Mouse (Mus musculus): ENCODE data around the gene Dlgap4.

- no peak for TF ChIP-seq CTCF (IDR thresholded peaks at IDR 0.05; ENCODE audit: extremely low read depth, insufficient read depth, low read length)
- no peak for TF ChIP-seq POLR2A (IDR thresholded peaks at IDR 0.05; ENCODE audit: extremely low read depth, insufficient read depth, low read length)
Observed at GRCm38 (mm10) chr2:156737976-156738375, 124.5 kb downstream of the Dlgap4 start.
